Mouse (Mus musculus) kidney, adult 2 months (tissue): ENCODE measurements around the gene Krt23.

Experiments used
- CTCF ChIP-seq: fragments of 200-500 bp; conservative IDR thresholded peaks from 2 replicates; pipeline ENCODE4 v1.5.1; 2011; ENCODE audit warnings: low read depth, mild to moderate bottlenecking, control low read depth, low read length, moderate library complexity, mixed read lengths; ENCODE audit not compliant: insufficient read depth, insufficient read length
- POLR2A ChIP-seq: fragments of 200-500 bp; IDR thresholded peaks from one replicate; pipeline ENCODE4 v1.6.1; 2011; ENCODE audit warnings: low read depth, low read length, control low read depth

DNA sequence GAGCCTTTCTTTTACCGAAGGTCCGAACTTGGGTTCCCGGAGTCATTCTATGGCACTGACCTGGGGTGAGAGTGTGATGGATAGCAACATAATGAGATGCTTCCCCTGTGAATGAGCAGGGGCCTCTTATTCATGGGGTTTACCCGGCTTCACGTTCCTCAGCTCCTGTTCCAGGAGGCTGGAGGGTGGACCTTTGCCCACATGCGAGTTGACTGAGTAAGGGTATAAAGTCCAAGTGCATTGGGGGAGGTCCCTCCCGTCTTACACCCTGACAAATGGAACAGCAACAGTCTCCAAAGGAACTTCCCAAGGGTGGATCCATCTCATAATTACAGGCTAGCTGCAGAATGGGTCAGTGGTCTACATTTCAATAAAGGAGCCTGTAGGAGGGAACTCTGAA, 31.2 kb downstream of the Krt23 start:
- TF ChIP-seq CTCF (no peak), POLR2A (no peak)
